Mouse (Mus musculus) hindbrain, embryonic 10.5 days (tissue): ENCODE data around the gene Ephx3. TPM values are rescaled to one million over a fixed set of nuclear protein-coding genes. Genes with fewer than 3 reads are reported as not detected.

Source experiments
- DNase-seq: peaks from one replicate; pipeline ENCODE4 v3.0.0-alpha.2; 2017; ENCODE audit warnings: low spot score
- H3K27ac ChIP-seq: fragments of 300-500 bp; sonication (generic); 2 replicates; pipeline ENCODE4 v1.5.1; 2016; ENCODE audit warnings: mild to moderate bottlenecking, moderate library complexity
- H3K27me3 ChIP-seq: fragments of 300-500 bp; sonication (generic); 2 replicates; pipeline ENCODE4 v1.6.1; 2016; ENCODE audit warnings: mild to moderate bottlenecking; ENCODE audit not compliant: poor library complexity, insufficient read depth, severe bottlenecking
- H3K36me3 ChIP-seq: fragments of 300-500 bp; sonication (generic); 2 replicates; pipeline ENCODE4 v1.6.1; 2016; ENCODE audit warnings: mild to moderate bottlenecking, moderate library complexity
- H3K4me1 ChIP-seq: fragments of 300-500 bp; sonication (generic); replicated peaks from 2 replicates; pipeline ENCODE4 v1.6.1; 2016; ENCODE audit warnings: mild to moderate bottlenecking
- H3K4me3 ChIP-seq: fragments of 300-500 bp; sonication (generic); 2 replicates; pipeline ENCODE4 v1.5.1; 2016; ENCODE audit warnings: mild to moderate bottlenecking, moderate library complexity
- H3K9me3 ChIP-seq: fragments of 300-500 bp; sonication (generic); 2 replicates; pipeline ENCODE4 v1.6.1; 2016; ENCODE audit warnings: mild to moderate bottlenecking, moderate library complexity
- WGBS: fragments of 180-500 bp; shearing (Covaris S2); methylation state at CpG from one replicate; pipeline ENCODE4 v1.1.7; 2016; 5-methylcytosine and 5-hydroxymethylcytosine counted together
- polyA plus RNA-seq: library from polyadenylated mRNA; unstranded; fragments of >200 nt; fragmentation: Nextera tagmentation; extraction: Ambion mirVana; gene quantifications from 2 replicates; pipeline ENCODE4 v1.2.1, GENCODE M21; 2016

Gene Ephx3
- polyA plus RNA-seq, 1 experiment from 2014 or later = 0.24 TPM

- H3K9me3 ChIP-seq = no peaks in the 10 kb centered on the region
- 86% methylated on average over 5 of the region's 5 CpGs for WGBS
- no peak overlapping the region for H3K4me3 ChIP-seq
- no peaks in the 10 kb centered on the region for H3K4me1 ChIP-seq
- no peaks in the 10 kb centered on the region for H3K27me3 ChIP-seq
- DNase-seq = no peak
- no peak overlapping the region for H3K27ac ChIP-seq
- H3K36me3 ChIP-seq = peaks cover 100% of the 10 kb centered on the region
These were observed 11.7 kb upstream of the Ephx3 start for GRCm38 (mm10) chr17:32201086-32201485.

- no peak for DNase-seq
- Histone ChIP-seq H3K4me1 (no peaks in the 10 kb centered on the region), H3K36me3 (peaks cover 98% of the 10 kb centered on the region), H3K9me3 (no peaks in the 10 kb centered on the region), H3K27ac (no peak overlapping the region), H3K4me3 (no peak overlapping the region), H3K27me3 (no peaks in the 10 kb centered on the region)
- 90% methylated on average over 2 of the region's 2 CpGs for WGBS
These were observed 10.4 kb upstream of the Ephx3 start for GRCm38 (mm10) chr17:32199796-32200195.

- no peaks in the 10 kb centered on the region for H3K27me3 ChIP-seq
- no peak overlapping the region for H3K4me3 ChIP-seq
- no peak for DNase-seq
- peaks cover 78% of the 10 kb centered on the region for H3K36me3 ChIP-seq
- 93% methylated on average over 14 of the region's 14 CpGs for WGBS
- no peaks in the 10 kb centered on the region for H3K4me1 ChIP-seq
- H3K27ac ChIP-seq = no peak overlapping the region
- H3K9me3 ChIP-seq = no peaks in the 10 kb centered on the region
These were observed 7.8 kb upstream of the Ephx3 start for GRCm38 (mm10) chr17:32197156-32197555.

GRCm38 (mm10) chr17:32195725-32196124 is 6.4 kb upstream of the Ephx3 start:
- WGBS = 95% methylated on average over 5 of the region's 5 CpGs
- peaks cover 64% of the 10 kb centered on the region for H3K36me3 ChIP-seq
- H3K27ac ChIP-seq = no peak overlapping the region

GRCm38 (mm10) chr17:32193010-32193409 is 3.7 kb upstream of the Ephx3 start:
- no peak for DNase-seq
- H3K27ac ChIP-seq = no peak overlapping the region
- peaks cover 36% of the 10 kb centered on the region for H3K36me3 ChIP-seq
- no peaks in the 10 kb centered on the region for H3K9me3 ChIP-seq
- H3K27me3 ChIP-seq = peaks cover 29% of the 10 kb centered on the region
- WGBS = 91% methylated on average over 5 of the region's 5 CpGs
- H3K4me3 ChIP-seq = no peak overlapping the region
- H3K4me1 ChIP-seq = peaks cover 21% of the 10 kb centered on the region

More at GRCm38 (mm10) chr17:32195725-32196124, 6.4 kb upstream of the Ephx3 start:
- Histone ChIP-seq H3K4me3 (no peak overlapping the region), H3K27me3 (0 out of 2 replicates have a peak, but pooled peaks cover 2% of the 10 kb centered on the region), H3K4me1 (no peaks in the 10 kb centered on the region), H3K9me3 (no peaks in the 10 kb centered on the region)
- DNase-seq = no peak

GRCm38 (mm10) chr17:32189850-32190249 is 501 bp upstream of the Ephx3 start:
- Histone ChIP-seq H3K4me3 (peak overlapping the region; percentile 55), H3K27ac (no peak overlapping the region), H3K36me3 (peaks cover 7% of the 10 kb centered on the region; the same call in 1 of the 2 replicates), H3K27me3 (peaks cover 41% of the 10 kb centered on the region), H3K4me1 (peaks cover 21% of the 10 kb centered on the region), H3K9me3 (no peaks in the 10 kb centered on the region)
- 15% methylated on average over 5 of the region's 5 CpGs for WGBS
- no peak for DNase-seq

GRCm38 (mm10) chr17:32183017-32183416 is 6.3 kb downstream of the Ephx3 start:
- 35% methylated on average over 8 of the region's 8 CpGs for WGBS
- H3K4me1 ChIP-seq = peaks cover 42% of the 10 kb centered on the region
- no peak overlapping the region for H3K27ac ChIP-seq
- no peak overlapping the region for H3K4me3 ChIP-seq
- no peaks in the 10 kb centered on the region for H3K36me3 ChIP-seq
- no peaks in the 10 kb centered on the region for H3K9me3 ChIP-seq
- no peak for DNase-seq
- peaks cover 12% of the 10 kb centered on the region for H3K27me3 ChIP-seq

- H3K36me3 ChIP-seq = no peaks in the 10 kb centered on the region
- no peaks in the 10 kb centered on the region for H3K27me3 ChIP-seq
- no peak overlapping the region for H3K4me3 ChIP-seq
- DNase-seq = peak; percentile 55
- WGBS = 28% methylated on average over 11 of the region's 11 CpGs
- H3K27ac ChIP-seq = peak overlapping the region; percentile 84
- no peaks in the 10 kb centered on the region for H3K9me3 ChIP-seq
- H3K4me1 ChIP-seq = peaks cover 43% of the 10 kb centered on the region
These were observed 9.5 kb downstream of the Ephx3 start for GRCm38 (mm10) chr17:32179621-32180491.

- 92% methylated on average over 4 of the region's 4 CpGs for WGBS
- Histone ChIP-seq H3K9me3 (no peaks in the 10 kb centered on the region), H3K4me3 (no peak overlapping the region), H3K4me1 (peaks cover 33% of the 10 kb centered on the region), H3K36me3 (no peaks in the 10 kb centered on the region), H3K27me3 (no peaks in the 10 kb centered on the region), H3K27ac (no peak overlapping the region)
- no peak for DNase-seq
These were observed 12.4 kb downstream of the Ephx3 start for GRCm38 (mm10) chr17:32176919-32177318.

GRCm38 (mm10) chr17:32173166-32173565 is 16.2 kb downstream of the Ephx3 start:
- H3K36me3 ChIP-seq = no peaks in the 10 kb centered on the region
- 0 out of 2 replicates have a peak overlapping the region, but pooled peaks have one; percentile 13 for H3K27ac ChIP-seq
- no peak overlapping the region for H3K4me3 ChIP-seq
- H3K4me1 ChIP-seq = peaks cover 6% of the 10 kb centered on the region; the same call in 1 of the 2 replicates
- H3K9me3 ChIP-seq = no peaks in the 10 kb centered on the region
- no peaks in the 10 kb centered on the region for H3K27me3 ChIP-seq
- WGBS = 66% methylated on average over 7 of the region's 7 CpGs
- DNase-seq = no peak

- H3K27me3 ChIP-seq = no peaks in the 10 kb centered on the region
- H3K27ac ChIP-seq = no peak overlapping the region
- no peak overlapping the region for H3K4me3 ChIP-seq
- 89% methylated on average over 2 of the region's 2 CpGs for WGBS
- no peaks in the 10 kb centered on the region for H3K9me3 ChIP-seq
- peaks cover 7% of the 10 kb centered on the region; the same call in 1 of the 2 replicates for H3K4me1 ChIP-seq
- no peak for DNase-seq
- H3K36me3 ChIP-seq = no peaks in the 10 kb centered on the region
These were observed 16.9 kb downstream of the Ephx3 start for GRCm38 (mm10) chr17:32172485-32172884.

GRCm38 (mm10) chr17:32169518-32170225 is 19.7 kb downstream of the Ephx3 start:
- WGBS = 89% methylated on average over 4 of the region's 4 CpGs
- no peaks in the 10 kb centered on the region for H3K9me3 ChIP-seq

GRCm38 (mm10) chr17:32166687-32167086 is 22.7 kb downstream of the Ephx3 start, which contains the start of gene Notch3:
TSS of gene Notch3 (minus strand) at chr17:32166852.
- DNase-seq = peak; percentile 86
- Histone ChIP-seq H3K9me3 (no peaks in the 10 kb centered on the region), H3K4me3 (peak within 1 kb of the TSS; percentile 81), H3K4me1 (peaks cover 57% of the 10 kb centered on the region), H3K27ac (peak within 1 kb of the TSS; percentile 97), H3K36me3 (peaks cover 15% of the 10 kb centered on the region), H3K27me3 (peaks cover 9% of the 10 kb centered on the region; the same call in 1 of the 2 replicates)
- under 1% methylated on average over 39 of the region's 39 CpGs for WGBS

More at GRCm38 (mm10) chr17:32169518-32170225, 19.7 kb downstream of the Ephx3 start:
- Histone ChIP-seq H3K4me3 (no peak overlapping the region), H3K36me3 (0 out of 2 replicates have a peak, but pooled peaks cover 2% of the 10 kb centered on the region), H3K27ac (no peak overlapping the region), H3K4me1 (peaks cover 31% of the 10 kb centered on the region), H3K27me3 (no peaks in the 10 kb centered on the region)
- no peak for DNase-seq
